Mouse (Mus musculus) liver, embryonic 16.5 days (tissue): Measurements from ENCODE around the gene Faf2. TPM values are rescaled to one million over a fixed set of nuclear protein-coding genes. Genes with fewer than 3 reads are reported as not detected.

Experiments used
- ATAC-seq: fragments of 200-750 bp; cut with Nextera tagmentation; 2 replicates; pipeline ENCODE4 v1.8.0; 2017; ENCODE audit warnings: low read depth, mild to moderate bottlenecking, moderate number of reproducible peaks, moderate library complexity
- H3K27ac ChIP-seq: fragments of 300-500 bp; sonication (generic); 2 replicates; pipeline ENCODE4 v1.5.1; 2014; ENCODE audit warnings: mild to moderate bottlenecking, low read length
- H3K27me3 ChIP-seq: fragments of 300-500 bp; sonication (generic); 2 replicates; pipeline ENCODE4 v1.6.1; 2014; ENCODE audit warnings: low read depth, low read length, mixed read lengths; ENCODE audit not compliant: control insufficient read depth, insufficient read depth
- H3K36me3 ChIP-seq: fragments of 300-500 bp; sonication (generic); 2 replicates; pipeline ENCODE4 v1.6.1; 2014; ENCODE audit warnings: mild to moderate bottlenecking; ENCODE audit not compliant: control insufficient read depth, insufficient read depth
- H3K4me1 ChIP-seq: fragments of 300-500 bp; sonication (generic); 2 replicates; pipeline ENCODE4 v1.6.1; 2014; ENCODE audit warnings: low read depth, low read length, mixed read lengths; ENCODE audit not compliant: control insufficient read depth
- H3K4me2 ChIP-seq: fragments of 300-500 bp; sonication (generic); 2 replicates; pipeline ENCODE4 v1.6.1; 2014; ENCODE audit warnings: low read depth, low read length, mixed read lengths
- H3K4me3 ChIP-seq: fragments of 300-500 bp; sonication (generic); 2 replicates; pipeline ENCODE4 v1.5.1; 2014; ENCODE audit warnings: low read depth, mild to moderate bottlenecking, low read length
- H3K9ac ChIP-seq: fragments of 300-500 bp; sonication (generic); 2 replicates; pipeline ENCODE4 v1.6.1; 2014; ENCODE audit warnings: low read depth, low read length
- H3K9me3 ChIP-seq: fragments of 300-500 bp; sonication (generic); replicated peaks from 2 replicates; pipeline ENCODE4 v1.6.1; 2016; ENCODE audit warnings: low read length; ENCODE audit not compliant: control insufficient read depth
- WGBS: fragments of 180-500 bp; shearing (Covaris S2); extraction: QIAGEN DNeasy Blood & Tissue Kit; methylation state at CpG from one replicate; pipeline ENCODE4 v1.1.7; 2014; ENCODE audit not compliant: insufficient replicate concordance; 5-methylcytosine and 5-hydroxymethylcytosine counted together
- polyA plus RNA-seq: library from polyadenylated mRNA; unstranded; fragments of >200 nt; fragmentation: Nextera tagmentation; extraction: Ambion mirVana; gene quantifications from 2 replicates; pipeline ENCODE4 v1.2.1, GENCODE M21; 2015

Faf2 gene
- polyA plus RNA-seq, 1 experiment from 2014 or later = 29.9 TPM

GRCm38 (mm10) chr13:54602639-54603111, 18.9 kb upstream of the Faf2 start:
- Histone ChIP-seq H3K4me2 (no peak overlapping the region), H3K9me3 (no peaks in the 10 kb centered on the region), H3K4me3 (no peak overlapping the region), H3K36me3 (no peaks in the 10 kb centered on the region; the same call in 1 of the 2 replicates), H3K4me1 (peaks cover 11% of the 10 kb centered on the region), H3K9ac (no peak overlapping the region), H3K27ac (no peak overlapping the region), H3K27me3 (no peaks in the 10 kb centered on the region)
- no peak for ATAC-seq
- 61% methylated on average over 3 of the region's 3 CpGs for WGBS

- no peak overlapping the region for H3K4me3 ChIP-seq
- H3K27ac ChIP-seq = no peak overlapping the region
- no peak for ATAC-seq
- H3K36me3 ChIP-seq = no peaks in the 10 kb centered on the region; the same call in 1 of the 2 replicates
- peaks cover 17% of the 10 kb centered on the region for H3K4me1 ChIP-seq
- no peak overlapping the region for H3K4me2 ChIP-seq
- no peaks in the 10 kb centered on the region for H3K27me3 ChIP-seq
- no peaks in the 10 kb centered on the region for H3K9me3 ChIP-seq
- no peak overlapping the region for H3K9ac ChIP-seq
Measured at GRCm38 (mm10) chr13:54603501-54603900, 18.1 kb upstream of the Faf2 start.

GRCm38 (mm10) chr13:54604221-54604620, 17.4 kb upstream of the Faf2 start:
- no peaks in the 10 kb centered on the region; the same call in 1 of the 2 replicates for H3K36me3 ChIP-seq
- H3K4me3 ChIP-seq = no peak overlapping the region
- H3K9me3 ChIP-seq = no peaks in the 10 kb centered on the region
- ATAC-seq = no peak
- 78% methylated on average over 4 of the region's 4 CpGs for WGBS
- peaks cover 24% of the 10 kb centered on the region for H3K4me1 ChIP-seq
- H3K9ac ChIP-seq = no peak overlapping the region
- no peaks in the 10 kb centered on the region for H3K27me3 ChIP-seq
- no peak overlapping the region for H3K4me2 ChIP-seq
- no peak overlapping the region for H3K27ac ChIP-seq

- H3K9ac ChIP-seq = no peak overlapping the region
- no peak overlapping the region for H3K4me2 ChIP-seq
- H3K27me3 ChIP-seq = no peaks in the 10 kb centered on the region
- no peak for ATAC-seq
- H3K4me1 ChIP-seq = peaks cover 34% of the 10 kb centered on the region
- 62% methylated on average over 5 of the region's 5 CpGs for WGBS
- H3K9me3 ChIP-seq = no peaks in the 10 kb centered on the region
- no peak overlapping the region for H3K4me3 ChIP-seq
- no peak overlapping the region for H3K27ac ChIP-seq
- H3K36me3 ChIP-seq = no peaks in the 10 kb centered on the region; the same call in 1 of the 2 replicates
Measured at GRCm38 (mm10) chr13:54605426-54605825, 16.2 kb upstream of the Faf2 start.

- H3K27me3 ChIP-seq = no peaks in the 10 kb centered on the region
- 0 out of 2 replicates have a peak overlapping the region, but pooled peaks have one; percentile 43 for H3K27ac ChIP-seq
- H3K4me3 ChIP-seq = no peak overlapping the region
- WGBS = 47% methylated on average over 5 of the region's 5 CpGs
- 0 out of 2 replicates have a peak overlapping the region, but pooled peaks have one; percentile 10 for H3K9ac ChIP-seq
- peak; percentile 39; the same call in 1 of the 2 replicates for ATAC-seq
- peak overlapping the region; percentile 24 for H3K4me2 ChIP-seq
- no peaks in the 10 kb centered on the region for H3K36me3 ChIP-seq
- H3K4me1 ChIP-seq = peaks cover 39% of the 10 kb centered on the region
- no peaks in the 10 kb centered on the region for H3K9me3 ChIP-seq
Measured at GRCm38 (mm10) chr13:54607204-54607603, 14.4 kb upstream of the Faf2 start.

GRCm38 (mm10) chr13:54608002-54608401, 13.6 kb upstream of the Faf2 start:
- Histone ChIP-seq H3K4me2 (peak overlapping the region; percentile 41), H3K27me3 (no peaks in the 10 kb centered on the region), H3K36me3 (no peaks in the 10 kb centered on the region), H3K4me1 (peaks cover 39% of the 10 kb centered on the region), H3K4me3 (no peak overlapping the region), H3K9me3 (no peaks in the 10 kb centered on the region), H3K9ac (no peak overlapping the region), H3K27ac (peak overlapping the region; percentile 51)
- ATAC-seq = peak; percentile 77
- WGBS = 22% methylated on average over 3 of the region's 3 CpGs

- 0 out of 2 replicates have a peak overlapping the region, but pooled peaks have one; percentile 9 for H3K4me3 ChIP-seq
- no peak for ATAC-seq
- no peaks in the 10 kb centered on the region for H3K36me3 ChIP-seq
- 63% methylated on average over 8 of the region's 8 CpGs for WGBS
- no peaks in the 10 kb centered on the region for H3K9me3 ChIP-seq
- no peaks in the 10 kb centered on the region for H3K27me3 ChIP-seq
- H3K4me1 ChIP-seq = peaks cover 39% of the 10 kb centered on the region
- H3K27ac ChIP-seq = peak overlapping the region; percentile 51
- peak overlapping the region; percentile 20; the same call in 1 of the 2 replicates for H3K9ac ChIP-seq
- peak overlapping the region; percentile 41 for H3K4me2 ChIP-seq
Measured at GRCm38 (mm10) chr13:54608666-54609065, 12.9 kb upstream of the Faf2 start.

DNA sequence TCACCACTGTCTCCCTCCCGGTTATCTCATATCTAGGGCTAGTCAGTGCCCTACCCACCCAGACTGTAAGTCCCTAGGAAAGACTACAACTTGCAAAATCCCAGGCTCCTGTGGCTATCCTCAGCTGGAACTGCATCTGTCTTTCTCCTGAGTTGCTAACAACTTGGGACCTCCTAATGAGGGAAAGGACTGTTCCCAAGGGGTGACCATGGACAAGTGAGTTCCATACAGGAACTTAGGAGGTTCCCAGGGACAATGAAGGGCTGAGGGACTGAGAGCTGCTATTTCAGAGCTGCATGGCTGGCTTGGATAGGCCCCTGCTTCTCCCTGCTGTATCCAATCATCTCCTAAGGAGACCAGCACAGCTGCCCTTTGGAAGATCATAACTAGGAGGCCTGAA, 12.3 kb upstream of the Faf2 start:
- Histone ChIP-seq H3K4me1 (peaks cover 39% of the 10 kb centered on the region), H3K4me3 (0 out of 2 replicates have a peak overlapping the region, but pooled peaks have one; percentile 6), H3K36me3 (no peaks in the 10 kb centered on the region), H3K9me3 (no peaks in the 10 kb centered on the region), H3K4me2 (peak overlapping the region; percentile 41), H3K27me3 (no peaks in the 10 kb centered on the region), H3K9ac (peak overlapping the region; percentile 20; the same call in 1 of the 2 replicates), H3K27ac (peak overlapping the region; percentile 12; the same call in 1 of the 2 replicates)
- ATAC-seq = no peak
- WGBS = 21% methylated on average over 1 of the region's 1 CpGs

GRCm38 (mm10) chr13:54610613-54610971, 11.0 kb upstream of the Faf2 start:
- Histone ChIP-seq H3K9ac (peak overlapping the region; percentile 79), H3K4me3 (peak overlapping the region; percentile 75), H3K27me3 (no peaks in the 10 kb centered on the region), H3K4me2 (peak overlapping the region; percentile 86), H3K9me3 (no peaks in the 10 kb centered on the region), H3K27ac (peak overlapping the region; percentile 47), H3K36me3 (no peaks in the 10 kb centered on the region), H3K4me1 (peaks cover 39% of the 10 kb centered on the region)
- peak; percentile 40 for ATAC-seq
- 16% methylated on average over 13 of the region's 13 CpGs for WGBS
